Mouse (Mus musculus) small intestine, adult 2 months (tissue): ENCODE measurements around the gene Copz1.

Source experiments
- CTCF ChIP-seq: fragments of 200-500 bp; IDR thresholded peaks from 2 replicates; pipeline ENCODE4 v1.5.1; 2012; ENCODE audit warnings: low read depth, mild to moderate bottlenecking, control low read depth, inconsistent platforms, low read length, moderate library complexity, mixed read lengths; ENCODE audit not compliant: insufficient replicate concordance, insufficient read length; ENCODE audit errors: extremely low read depth
- POLR2A ChIP-seq: fragments of 200-500 bp; IDR thresholded peaks from 2 replicates; pipeline ENCODE4 v1.6.1; 2012; ENCODE audit warnings: low read depth, mild to moderate bottlenecking, control low read depth, inconsistent platforms, low read length, moderate library complexity

GRCm38 (mm10) chr15:103342415-103342814 is 69.9 kb downstream of the Copz1 start:
- TF ChIP-seq CTCF (no peak), POLR2A (no peak)
